Mouse (Mus musculus): ENCODE results near the gene Ddx20.
"Not testable (repeated sequence)": the region's sequence is repeated elsewhere in the genome, so short reads cannot be mapped to it uniquely, and the experiment has no call there.

The Ddx20 gene

DNA sequence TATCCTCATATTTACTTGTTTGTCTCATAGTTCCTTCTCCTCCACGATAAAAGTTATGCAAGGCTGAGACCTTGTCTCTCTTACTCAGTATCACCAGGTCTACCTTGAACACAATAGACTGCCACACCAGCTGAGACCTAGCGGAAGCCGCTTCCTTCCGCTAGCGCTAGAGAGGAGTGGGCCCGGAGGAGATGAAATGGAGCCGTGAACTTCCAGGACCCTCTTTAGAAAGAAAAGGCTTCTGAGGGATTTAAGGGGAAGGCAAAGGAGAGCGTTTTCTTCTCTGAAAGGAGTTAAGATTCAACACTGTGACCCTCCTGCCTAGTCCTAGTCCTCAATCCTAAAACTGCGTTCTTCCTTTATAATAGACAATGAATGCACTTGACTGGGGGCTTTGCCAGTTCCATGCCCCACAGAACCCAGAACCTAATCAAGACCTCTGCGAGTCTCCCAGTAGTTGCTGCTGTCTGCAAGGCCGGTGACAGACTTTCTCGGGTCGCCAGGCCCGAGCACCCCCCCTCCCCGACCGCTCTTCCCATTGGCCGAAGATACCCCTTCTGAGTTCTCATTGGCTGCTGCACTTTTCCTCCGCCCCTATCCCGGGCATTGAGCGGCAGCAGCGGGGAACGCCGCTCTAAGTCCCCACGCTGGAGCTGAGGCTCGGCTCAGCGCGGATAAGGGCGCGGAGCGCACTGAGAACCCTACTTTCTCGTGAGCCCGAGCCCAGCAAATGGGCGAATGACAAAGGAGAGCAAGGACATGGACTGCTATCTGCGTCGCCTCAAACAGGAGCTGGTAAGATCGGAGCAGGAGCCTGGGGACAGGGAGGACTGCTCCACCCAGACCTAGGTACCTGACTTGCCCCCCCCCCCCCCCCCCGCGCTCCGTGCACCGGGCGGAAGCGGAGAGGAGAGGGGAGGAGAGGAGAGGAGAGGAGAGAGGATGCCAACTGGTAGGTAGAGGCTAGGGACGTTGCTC lies 16.9 kb upstream of the Ddx20 start, which contains the start of gene Inka2:
Inka2 (plus strand) TSS at position 569 of the 978 bp plus-strand sequence.
- DNase-seq: peak; percentile 50 to 55

DNA sequence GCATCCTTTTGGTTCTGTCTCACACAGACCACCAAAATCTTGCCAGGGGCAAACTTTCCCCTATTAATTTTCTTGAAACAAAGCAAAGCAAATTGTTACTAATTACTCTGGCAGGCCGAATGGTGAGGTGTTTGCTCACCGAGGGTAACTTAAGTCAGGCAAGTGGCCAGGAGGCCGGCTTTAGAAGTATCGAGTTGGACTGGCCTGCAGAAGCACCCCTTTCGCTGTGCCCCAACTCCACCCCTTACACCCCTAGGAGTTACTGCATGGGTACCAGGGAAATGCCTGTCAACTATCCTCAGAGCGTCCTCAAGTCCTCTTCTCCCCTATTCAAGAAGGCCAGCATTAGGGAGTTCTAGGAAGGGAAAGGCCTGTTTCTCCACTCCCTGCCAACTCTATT lies 16.2 kb upstream of the Ddx20 start:
- no peak for DNase-seq

DNA sequence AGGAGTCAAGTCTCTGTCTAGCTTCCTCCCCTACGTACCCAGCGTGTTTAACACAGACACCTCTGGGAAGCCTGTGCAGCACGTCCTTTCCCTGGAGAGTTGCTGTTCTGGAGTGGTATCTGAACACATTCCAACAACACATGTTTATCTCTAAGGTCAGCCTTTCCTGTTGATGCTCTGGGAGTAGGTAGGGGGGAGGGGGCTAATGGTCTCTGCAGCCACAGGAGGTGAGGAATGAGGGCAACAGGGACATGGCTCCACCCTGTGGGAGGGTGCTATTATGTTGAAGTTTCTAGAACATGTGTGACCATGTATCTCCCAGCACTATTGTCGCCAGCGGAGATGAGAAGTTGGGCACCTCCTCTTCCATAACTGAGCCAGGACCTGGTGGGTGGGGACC lies 14.0 kb upstream of the Ddx20 start:
- DNase-seq: no peak

GRCm38 (mm10) chr3:105700786-105701185 lies 13.4 kb upstream of the Ddx20 start:
- not testable (repeated sequence) for DNase-seq

- DNase-seq: no peak
These were observed 12.0 kb upstream of the Ddx20 start for GRCm38 (mm10) chr3:105699241-105699933.

DNA sequence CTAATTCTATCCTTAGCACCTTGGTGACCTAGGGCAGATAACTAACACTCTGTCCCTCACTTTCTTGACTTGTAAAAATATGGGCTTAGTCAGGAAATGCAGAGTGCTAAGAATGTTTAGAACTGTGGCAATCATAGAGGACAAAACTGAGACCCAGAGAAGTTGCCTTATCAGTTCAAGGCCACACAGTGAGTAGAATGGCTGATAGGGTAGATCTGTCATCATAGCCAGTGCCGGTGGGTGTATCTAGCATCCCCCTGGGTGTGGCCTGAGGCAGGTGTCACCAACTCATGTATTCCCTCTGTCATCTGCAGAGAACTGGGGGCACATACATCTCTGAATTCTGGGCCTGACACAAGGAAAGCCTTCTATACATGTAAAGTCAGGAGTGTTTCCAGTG lies 10.9 kb upstream of the Ddx20 start:
- DNase-seq: no peak

- DNase-seq: no peak
These were observed 9.7 kb upstream of the Ddx20 start for GRCm38 (mm10) chr3:105697148-105697441.

GRCm38 (mm10) chr3:105696387-105697147 lies 9.2 kb upstream of the Ddx20 start:
- DNase-seq: no peak

- no peak for DNase-seq
These were observed 8.4 kb upstream of the Ddx20 start for GRCm38 (mm10) chr3:105695476-105696386.

- DNase-seq: no peak
These were observed 6.1 kb upstream of the Ddx20 start for GRCm38 (mm10) chr3:105693327-105694080.

GRCm38 (mm10) chr3:105688536-105688935 lies 1.2 kb upstream of the Ddx20 start:
- DNase-seq: no peak

DNA sequence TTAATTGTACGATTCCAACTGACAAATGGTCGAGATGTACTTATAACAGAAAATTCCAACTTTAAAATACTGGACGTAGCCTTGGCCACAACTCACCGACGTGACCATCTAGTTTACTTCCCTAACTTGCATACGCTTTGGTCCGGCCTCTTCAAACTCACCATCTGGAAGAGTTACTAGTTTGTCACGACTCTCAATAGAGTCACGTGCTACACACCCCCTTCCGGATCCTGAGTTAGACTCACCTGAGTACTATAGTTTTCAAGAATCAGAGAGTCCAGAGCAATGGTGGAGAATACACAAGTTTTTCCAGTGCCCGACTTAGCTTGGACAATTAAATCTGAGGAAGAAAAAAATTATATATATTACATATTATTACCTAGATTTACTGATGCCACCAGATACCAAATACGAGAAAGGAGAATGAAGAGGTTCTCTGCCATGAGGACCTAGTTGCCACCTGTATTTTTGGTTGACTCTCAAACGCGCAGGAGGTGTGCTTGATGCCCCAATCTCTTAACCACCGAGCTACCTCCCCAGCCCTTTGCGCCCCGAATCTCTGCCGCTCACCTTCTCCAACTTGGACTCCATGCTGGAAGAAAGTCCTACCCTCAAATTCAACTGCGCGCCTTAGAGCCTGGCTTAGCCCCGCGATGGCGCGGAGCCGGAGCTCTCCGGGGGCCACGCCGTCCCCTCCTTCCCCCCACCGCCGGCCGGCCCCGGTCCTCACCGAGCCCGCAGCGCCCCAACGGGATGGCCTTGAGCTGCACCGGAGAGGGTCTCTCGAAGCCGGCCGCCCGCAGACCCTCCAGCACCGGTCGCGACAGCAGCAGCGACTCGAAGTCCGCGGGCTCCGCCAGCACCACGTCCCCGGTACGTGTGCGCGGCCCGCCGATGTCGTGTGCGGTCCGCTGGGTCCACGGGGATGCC lies 715 bp downstream of the Ddx20 start:
- no peak for DNase-seq

GRCm38 (mm10) chr3:105680346-105680745 lies 7.0 kb downstream of the Ddx20 start:
- no peak for DNase-seq

DNA sequence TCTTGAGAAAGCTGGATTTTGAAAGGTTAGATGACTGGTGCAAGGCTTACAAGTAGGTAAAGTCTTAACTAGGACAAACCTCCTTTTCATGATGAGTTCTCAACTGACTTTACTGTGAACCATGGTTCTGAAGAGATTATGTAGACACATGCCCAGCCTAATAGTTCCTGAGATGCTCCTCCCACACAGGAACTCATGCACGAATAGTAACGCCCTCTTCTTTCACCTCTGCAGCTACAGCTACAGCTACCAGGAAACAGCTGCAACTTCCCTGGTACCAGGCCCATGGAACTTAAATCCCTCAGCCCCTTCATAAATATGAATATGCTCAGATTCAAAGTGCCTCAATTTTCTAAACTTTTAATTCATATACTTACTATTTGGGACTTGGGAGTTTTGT lies 11.4 kb downstream of the Ddx20 start:
- no peak for DNase-seq

GRCm38 (mm10) chr3:105674595-105675218 lies 12.7 kb downstream of the Ddx20 start:
- DNase-seq: peak in 1 of 2 experiments; percentile 46

GRCm38 (mm10) chr3:105670801-105671200 lies 16.6 kb downstream of the Ddx20 start:
- DNase-seq: no peak

DNA sequence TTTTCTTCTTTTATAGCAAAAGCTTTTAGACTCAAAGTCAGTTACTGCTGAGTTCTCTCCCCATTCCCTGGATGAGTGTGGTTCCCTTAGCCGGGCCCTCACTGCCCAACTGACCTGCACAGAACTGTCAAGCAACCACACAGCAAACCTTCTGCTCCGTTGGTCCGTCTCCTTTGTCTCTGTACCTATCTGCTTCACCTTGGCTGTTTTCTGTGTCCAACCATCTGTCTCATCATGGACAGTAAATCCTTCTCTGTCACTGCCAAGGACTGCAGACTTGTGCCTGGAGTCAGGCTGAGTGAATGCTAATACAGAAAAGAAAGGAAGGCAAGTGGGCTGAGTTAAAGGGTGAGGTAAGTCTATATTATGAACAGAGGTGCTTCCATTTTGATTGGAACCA lies 17.6 kb downstream of the Ddx20 start:
- no peak for DNase-seq

GRCm38 (mm10) chr3:105668161-105668560 lies 19.2 kb downstream of the Ddx20 start:
- no peak for DNase-seq

DNA sequence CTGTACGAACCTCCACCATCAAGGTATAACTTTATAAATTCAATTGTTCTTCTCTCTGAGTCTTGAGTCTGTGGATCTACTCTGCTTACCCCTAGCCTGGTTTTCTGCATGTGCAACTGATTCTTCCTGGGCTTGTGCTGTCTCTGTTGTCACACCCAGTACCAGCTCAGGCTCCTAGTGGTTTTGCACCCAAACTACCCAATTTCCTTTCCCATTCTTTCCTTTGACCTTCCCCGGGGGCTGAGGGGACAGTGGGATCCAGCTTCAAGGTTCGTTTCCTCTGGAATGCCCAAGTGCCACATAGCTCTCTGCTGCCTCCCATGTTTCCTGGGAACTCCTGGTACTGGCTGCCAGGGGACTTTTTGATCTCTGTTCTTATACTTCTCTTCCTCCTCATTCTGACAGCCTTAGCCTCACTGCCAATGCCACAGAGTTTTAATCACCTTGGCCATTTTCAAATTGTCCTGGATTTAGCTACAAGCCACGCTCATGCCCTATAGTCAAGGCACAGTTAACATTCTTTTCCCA lies 20.3 kb downstream of the Ddx20 start:
- no peak for DNase-seq

All from spleen, adult 18-20 months (tissue).